Mouse (Mus musculus) Patski (cell line): Measurements from ENCODE around the gene Nbas. TPM values are rescaled to one million over a fixed set of nuclear protein-coding genes. Genes with fewer than 3 reads are reported as not detected.

Source experiments
- ATAC-seq: fragments of 100-300 bp; one replicate; pipeline ENCODE4 v1.8.0; 2021
- CTCF ChIA-PET: fragments of 350-600 bp; sonication (Branson Sonifier 250); formaldehyde crosslinking; loops from one replicate; lab custom pipeline; 2022; ENCODE audit warnings: inconsistent platforms; lab: Charles Lee
- POLR2A ChIA-PET: fragments of 350-600 bp; sonication (Branson Sonifier 250); formaldehyde crosslinking; loops from one replicate; lab custom pipeline; 2022; ENCODE audit warnings: antibody characterized with exemption, inconsistent platforms; lab: Charles Lee
- DNase-seq: peaks from one replicate; pipeline ENCODE4 v3.0.0-alpha.2; 2011; ENCODE audit warnings: low read depth, low spot score
- H3K27me3 ChIP-seq: fragments of 371-371 bp; one replicate; pipeline ENCODE4 v1.5.1; 2021
- CTCF ChIP-seq: fragments of 100-300 bp; IDR thresholded peaks from one replicate; pipeline ENCODE4 v1.5.1; 2021
- in situ Hi-C: fragments of 300-500 bp; cut with MboI; formaldehyde crosslinking; loops from 3 replicates; pipeline ENCODE4 v1.11.1; 2018; ENCODE audit warnings: low pct_unique_long_range_greater_than_20kb, mixed read lengths
- polyA plus RNA-seq: library from polyadenylated mRNA; unstranded; gene quantifications from one replicate; pipeline ENCODE4 v1.2.3, GENCODE M21; 2021

Nbas gene
- polyA plus RNA-seq, 1 experiment from 2014 or later = 16.1 TPM

GRCm38 (mm10) chr12:13580796-13581195 lies 311.9 kb downstream of the Nbas start:
- ChIA-PET POLR2A (no interaction called here), CTCF (no interaction called here)
- DNase-seq (no peak), ATAC-seq (no peak)
- TF ChIP-seq CTCF = no peak
- in situ Hi-C loops = no loop called here
- H3K27me3 ChIP-seq = no peaks in the 10 kb centered on the region

GRCm38 (mm10) chr12:13583386-13583785 lies 314.5 kb downstream of the Nbas start:
- ChIA-PET CTCF (no interaction called here), POLR2A (interaction anchor here (0.6 kb wide), 1 partner anchor 1694 kb away, joined by 3 read pairs; no protein-coding TSS in a partner anchor)
- TF ChIP-seq CTCF = no peak
- in situ Hi-C loops = no loop called here
- no peak for ATAC-seq
- no peak for DNase-seq
- H3K27me3 ChIP-seq = no peaks in the 10 kb centered on the region

- ATAC-seq = no peak
- H3K27me3 ChIP-seq = no peaks in the 10 kb centered on the region
- POLR2A ChIA-PET = no interaction called here
- in situ Hi-C loops = no loop called here
- TF ChIP-seq CTCF = no peak
- CTCF ChIA-PET = interaction anchor here (1.4 to 1.7 kb wide), 2 partner anchors 9 to 17 kb away, joined by 3 to 4 read pairs; no protein-coding TSS in a partner anchor
- DNase-seq = no peak
These were observed 316.7 kb downstream of the Nbas start for GRCm38 (mm10) chr12:13585527-13586156.

- no peaks in the 10 kb centered on the region for H3K27me3 ChIP-seq
- POLR2A ChIA-PET = no interaction called here
- ATAC-seq (no peak), DNase-seq (no peak)
- in situ Hi-C loops = no loop called here
- CTCF ChIA-PET = no interaction called here
- no peak for TF ChIP-seq CTCF
These were observed 318.7 kb downstream of the Nbas start for GRCm38 (mm10) chr12:13587675-13588074.

- ChIA-PET POLR2A (no interaction called here), CTCF (no interaction called here)
- no peak for DNase-seq
- no peaks in the 10 kb centered on the region for H3K27me3 ChIP-seq
- no peak for ATAC-seq
- no peak for TF ChIP-seq CTCF
- in situ Hi-C loops = no loop called here
These were observed 320.1 kb downstream of the Nbas start for GRCm38 (mm10) chr12:13589021-13589420.

- DNase-seq = no peak
- CTCF ChIA-PET = no interaction called here
These were observed 326.0 kb downstream of the Nbas start for GRCm38 (mm10) chr12:13594746-13595469.

GRCm38 (mm10) chr12:13597026-13597425 lies 328.1 kb downstream of the Nbas start:
- H3K27me3 ChIP-seq = no peaks in the 10 kb centered on the region
- TF ChIP-seq CTCF = no peak
- POLR2A ChIA-PET = no interaction called here
- DNase-seq (no peak), ATAC-seq (no peak)
- in situ Hi-C loops = no loop called here
- CTCF ChIA-PET = no interaction called here

More at GRCm38 (mm10) chr12:13594746-13595469, 326.0 kb downstream of the Nbas start:
- H3K27me3 ChIP-seq = no peaks in the 10 kb centered on the region
- TF ChIP-seq CTCF = no peak
- ATAC-seq = peak; percentile 19
- in situ Hi-C loops = no loop called here
- POLR2A ChIA-PET = interaction anchor here (0.6 kb wide), 1 partner anchor 26 kb away, joined by 4 read pairs; no protein-coding TSS in a partner anchor

- no peak for DNase-seq
- in situ Hi-C loops = no loop called here
- no peaks in the 10 kb centered on the region for H3K27me3 ChIP-seq
- ATAC-seq = no peak
- POLR2A ChIA-PET = no interaction called here
- no peak for TF ChIP-seq CTCF
- CTCF ChIA-PET = no interaction called here
These were observed 329.6 kb downstream of the Nbas start for GRCm38 (mm10) chr12:13598545-13598944.

GRCm38 (mm10) chr12:13602414-13602813 lies 333.5 kb downstream of the Nbas start:
- ChIA-PET CTCF (interaction anchor here (1.4 kb wide), 1 partner anchor 16 kb away, joined by 4 read pairs; no protein-coding TSS in a partner anchor), POLR2A (no interaction called here)
- no peak for DNase-seq
- in situ Hi-C loops = no loop called here
- H3K27me3 ChIP-seq = peaks cover 6% of the 10 kb centered on the region
- peak; percentile 29 for ATAC-seq
- TF ChIP-seq CTCF = peak; percentile 64

- in situ Hi-C loops = no loop called here
- no peak for TF ChIP-seq CTCF
- POLR2A ChIA-PET = no interaction called here
- no peak for DNase-seq
- H3K27me3 ChIP-seq = peaks cover 23% of the 10 kb centered on the region
- no peak for ATAC-seq
- CTCF ChIA-PET = no interaction called here
These were observed 338.1 kb downstream of the Nbas start for GRCm38 (mm10) chr12:13607021-13607420.

GRCm38 (mm10) chr12:13609027-13609426 lies 340.1 kb downstream of the Nbas start:
- TF ChIP-seq CTCF = no peak
- ATAC-seq = no peak
- in situ Hi-C loops = no loop called here
- peaks cover 25% of the 10 kb centered on the region for H3K27me3 ChIP-seq
- POLR2A ChIA-PET = no interaction called here
- CTCF ChIA-PET = no interaction called here
- DNase-seq = no peak
